Mouse (Mus musculus) left cerebral cortex, adult 18-20 months (tissue): ENCODE measurements around the gene Bpgm. TPM values are rescaled to one million over a fixed set of nuclear protein-coding genes. Genes with fewer than 3 reads are reported as not detected.

Experiments
- DNase-seq, 2 experiments: peaks; one replicate each; pipeline ENCODE4 v3.0.0; 2021 to 2022; ENCODE audit warnings: low spot score in 2 of 2, mixed read lengths in 1 of 2
- total RNA-seq, 2 experiments: library from RNA; stranded (reverse); gene quantifications; 2 replicates each; pipeline ENCODE4 v1.2.3; 2021

Gene Bpgm
- total RNA-seq, 2 experiments from 2014 or later = 58.5 to 66.9 TPM

GRCm38 (mm10) chr6:34483390-34483789, 7.4 kb downstream of the Bpgm start:
- DNase-seq = no peak

GRCm38 (mm10) chr6:34483811-34484210, 7.8 kb downstream of the Bpgm start:
- no peak for DNase-seq

GRCm38 (mm10) chr6:34486071-34486626, 10.1 kb downstream of the Bpgm start:
- no peak for DNase-seq

DNA sequence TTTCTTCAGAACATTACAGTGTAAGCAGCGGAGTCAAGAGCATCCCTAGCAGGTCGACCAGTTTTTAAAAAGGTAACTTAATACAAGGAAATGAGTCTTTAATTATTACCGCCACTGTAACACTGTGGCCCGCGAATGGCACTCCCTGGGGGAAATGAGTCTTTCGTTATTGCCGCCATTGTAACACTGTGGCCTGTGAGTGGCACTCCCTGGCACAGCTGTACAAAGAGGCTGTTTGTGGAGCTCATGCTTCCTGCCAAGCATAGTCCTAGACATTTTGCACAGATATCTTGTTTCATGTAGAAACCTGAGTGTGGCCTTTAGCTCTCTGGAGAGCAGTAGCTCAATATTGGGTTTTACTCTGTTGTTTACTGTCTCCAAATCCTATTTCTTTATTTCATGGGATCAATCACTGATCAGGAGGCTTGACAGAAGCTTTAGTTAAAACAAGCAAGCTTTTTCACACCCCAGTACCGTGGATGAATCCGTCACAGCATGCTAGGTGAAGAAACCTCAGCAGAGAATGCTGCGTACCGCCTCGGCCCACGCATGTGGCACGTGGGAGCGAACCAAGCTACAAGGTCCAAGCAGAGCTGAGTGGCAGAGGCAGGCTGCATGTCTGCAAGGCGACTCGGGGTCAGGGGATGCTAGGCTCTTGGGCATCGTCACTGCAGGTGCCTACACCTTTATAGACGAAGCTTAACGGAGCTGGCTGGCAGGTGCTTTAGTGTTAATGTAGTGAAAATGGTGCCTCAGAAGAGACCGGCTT, 17.5 kb downstream of the Bpgm start:
- DNase-seq = no peak

GRCm38 (mm10) chr6:34495140-34495551, 19.1 kb downstream of the Bpgm start:
- no peak for DNase-seq

GRCm38 (mm10) chr6:34497991-34498625, 22.1 kb downstream of the Bpgm start:
- DNase-seq = no peak

DNA sequence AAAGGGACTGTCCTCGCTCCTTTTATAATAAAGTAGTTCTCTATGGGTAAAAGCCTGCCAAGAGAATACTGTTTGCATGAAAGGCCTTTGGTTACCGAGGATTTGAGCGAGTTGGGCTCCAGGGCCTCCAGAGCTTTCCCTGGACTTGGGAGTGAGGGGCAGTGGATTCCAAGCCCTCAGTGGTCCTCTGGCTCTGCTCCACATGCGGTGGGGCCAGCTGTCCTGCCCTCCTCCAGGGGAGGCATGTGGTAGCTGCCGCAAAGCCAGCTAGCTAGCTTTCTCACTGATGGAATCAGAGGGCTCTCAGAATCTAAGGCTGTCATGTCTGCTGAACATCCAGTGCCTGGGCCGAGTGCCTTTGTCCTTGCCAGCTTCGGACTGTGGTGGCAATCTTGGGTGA, 26.3 kb downstream of the Bpgm start:
- no peak for DNase-seq

DNA sequence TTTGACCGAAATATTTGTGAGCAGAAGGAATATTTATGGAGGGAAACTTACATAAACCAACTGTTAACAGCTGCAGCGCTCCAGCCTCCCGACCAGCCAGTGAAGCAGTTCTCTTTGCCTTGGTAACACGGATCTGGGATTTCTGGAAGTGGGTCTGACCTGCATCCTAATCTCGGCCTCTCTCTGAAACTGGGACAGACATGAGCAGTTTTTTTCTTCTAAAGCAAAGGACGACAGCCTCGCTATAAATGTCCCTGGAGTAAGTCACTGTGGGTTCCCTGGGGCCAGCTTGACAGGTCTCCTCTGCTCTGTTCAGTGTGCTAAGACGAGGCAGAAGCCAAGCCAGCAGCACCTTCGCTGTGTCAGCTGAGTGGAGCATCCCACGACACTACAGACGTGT, 29.9 kb downstream of the Bpgm start:
- DNase-seq = peak in 1 of 2 experiments; percentile 27

GRCm38 (mm10) chr6:34507581-34507980, 31.6 kb downstream of the Bpgm start:
- no peak for DNase-seq

DNA sequence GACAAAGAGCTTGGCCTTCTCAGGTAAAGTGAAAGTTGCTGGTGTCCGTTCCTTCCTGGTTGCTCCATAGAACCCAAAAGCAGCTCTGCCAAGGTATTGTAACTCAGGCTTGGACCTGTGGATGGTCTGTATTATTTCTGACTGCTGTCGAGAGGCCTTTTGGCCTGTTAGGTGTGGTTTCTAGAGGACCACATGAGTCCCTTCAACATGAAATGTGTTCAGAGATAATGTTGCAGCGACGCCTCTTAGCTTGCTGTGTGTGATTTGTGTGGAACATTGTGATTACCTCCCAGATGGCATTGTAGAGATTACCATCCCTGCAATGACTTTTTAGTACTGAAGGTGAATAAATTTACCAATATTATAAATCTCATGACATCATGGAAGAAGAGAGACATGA, 32.0 kb downstream of the Bpgm start:
- no peak for DNase-seq

DNA sequence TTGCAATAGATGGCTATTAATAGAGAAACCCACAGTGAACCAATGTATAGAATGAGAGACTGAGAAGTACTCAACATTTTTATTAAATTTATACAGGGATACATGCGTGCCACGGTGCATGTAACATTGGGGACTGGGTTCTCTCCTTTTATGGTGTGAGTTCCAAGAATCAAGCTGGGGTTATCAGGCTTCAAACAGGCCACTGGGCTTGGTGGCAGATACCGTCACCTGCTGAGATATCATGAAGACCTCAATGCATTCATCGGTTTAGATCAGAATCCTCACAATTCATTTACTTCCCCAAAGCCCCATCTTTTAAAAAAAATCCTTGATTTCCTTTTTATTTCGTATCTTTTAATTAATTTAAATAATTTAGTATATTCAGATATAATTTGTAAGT, 34.3 kb downstream of the Bpgm start:
- no peak for DNase-seq

- DNase-seq = no peak
Measured at GRCm38 (mm10) chr6:34511410-34511809, 35.4 kb downstream of the Bpgm start.

- no peak for DNase-seq
Measured at GRCm38 (mm10) chr6:34512741-34513140, 36.7 kb downstream of the Bpgm start.

- DNase-seq = peak in 1 of 2 experiments; percentile 23
Measured at GRCm38 (mm10) chr6:34514655-34515054, 38.6 kb downstream of the Bpgm start.

DNA sequence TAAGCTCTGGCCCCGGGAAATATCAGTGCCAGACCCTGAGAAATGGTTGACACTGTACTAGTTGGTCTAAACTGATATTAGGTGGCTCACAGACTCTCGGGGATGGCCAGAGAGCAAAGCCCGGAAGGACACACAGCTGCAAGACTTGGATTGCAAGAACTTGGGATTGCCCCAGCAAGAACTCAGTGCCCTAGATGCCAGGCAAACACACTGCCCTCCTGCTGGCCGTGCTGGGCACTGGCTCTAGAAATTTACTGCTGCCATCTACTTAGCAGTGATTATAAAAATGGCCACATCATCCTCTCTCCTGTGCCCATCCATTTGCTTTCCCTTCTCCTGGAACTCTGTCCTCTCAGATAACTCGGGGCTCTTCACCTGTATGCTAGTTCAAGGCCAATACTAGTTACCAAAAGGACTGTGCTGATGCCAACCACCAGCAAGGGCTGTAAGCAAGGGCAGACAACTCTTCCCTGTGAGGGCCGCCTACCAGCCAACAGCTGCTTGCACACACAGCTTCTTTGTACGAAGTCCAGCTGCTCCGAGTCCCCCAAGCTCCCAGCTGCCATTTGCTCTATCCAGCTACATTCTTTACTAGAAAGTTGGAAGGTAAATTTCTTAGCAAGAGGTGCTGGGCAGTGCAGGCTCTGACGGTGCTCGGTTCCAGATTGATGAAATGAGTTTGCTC, 39.2 kb downstream of the Bpgm start:
- no peak for DNase-seq

GRCm38 (mm10) chr6:34515783-34516099, 39.7 kb downstream of the Bpgm start:
- no peak for DNase-seq

- no peak for DNase-seq
Measured at GRCm38 (mm10) chr6:34517750-34518149, 41.7 kb downstream of the Bpgm start.

DNA sequence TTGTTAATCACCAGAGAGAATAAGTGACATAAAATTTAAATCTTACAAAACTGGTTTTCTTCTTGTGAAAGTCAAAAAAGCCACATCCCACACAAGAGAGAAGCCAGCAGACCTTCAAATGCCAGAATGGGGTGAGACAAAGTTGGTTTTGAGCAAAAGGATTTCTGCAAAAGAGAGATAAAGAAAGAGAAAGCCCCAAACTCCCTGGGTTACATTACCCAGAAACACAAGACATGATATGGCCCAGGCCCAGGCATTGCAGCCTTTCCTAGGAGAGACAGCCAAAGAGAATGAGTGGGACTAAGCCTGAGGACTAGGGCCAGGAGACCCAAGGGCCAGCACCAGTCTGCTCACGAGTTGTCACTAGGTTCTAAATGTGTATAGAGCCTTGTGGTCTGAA, 43.1 kb downstream of the Bpgm start:
- no peak for DNase-seq

DNA sequence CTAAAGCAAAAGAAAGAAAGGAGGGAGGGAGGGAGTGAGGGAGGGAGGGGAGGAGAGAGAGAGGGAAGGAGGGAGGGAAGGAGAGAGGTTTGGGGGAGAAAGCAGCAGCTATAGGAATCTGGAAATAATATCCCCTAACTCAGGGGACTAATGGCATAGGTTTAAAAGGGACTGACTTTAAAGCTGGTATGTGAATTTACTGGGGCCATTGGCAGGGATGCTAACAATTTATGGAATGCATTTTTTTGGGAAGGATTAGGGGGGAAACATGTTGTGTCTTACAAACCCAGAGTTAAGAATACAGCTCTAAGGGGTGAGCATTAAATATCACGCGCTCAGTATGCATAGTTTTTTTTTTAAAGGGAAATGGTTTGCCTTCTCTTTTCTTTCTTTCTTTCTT, 44.5 kb downstream of the Bpgm start:
- DNase-seq = no peak

GRCm38 (mm10) chr6:34520912-34521311, 44.9 kb downstream of the Bpgm start:
- no peak for DNase-seq

- no peak for DNase-seq
Measured at GRCm38 (mm10) chr6:34523476-34523875, 47.5 kb downstream of the Bpgm start.

DNA sequence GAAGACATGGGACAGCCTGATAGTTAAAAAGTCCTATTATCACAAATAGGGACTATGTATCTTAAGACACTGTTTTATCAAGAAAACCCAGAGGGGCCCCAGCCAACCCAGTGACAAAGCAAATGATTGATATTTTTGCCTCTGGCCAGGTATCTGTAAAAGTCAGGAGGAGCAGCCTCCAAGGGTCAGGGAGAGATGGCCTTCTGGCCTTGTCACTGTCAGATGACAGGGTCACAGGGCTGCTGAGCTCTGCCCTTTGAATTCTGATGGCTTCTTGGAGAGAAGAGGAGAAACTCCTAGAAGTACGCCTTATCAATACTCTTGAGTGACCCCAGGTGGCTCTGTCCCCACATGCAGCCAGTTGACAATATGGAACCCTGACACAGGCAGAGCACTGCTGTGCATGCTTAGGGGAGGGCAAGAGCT, 49.5 kb downstream of the Bpgm start:
- no peak for DNase-seq
